Mouse (Mus musculus) neural tube, embryonic 11.5 days (tissue): ENCODE results near the gene Spem1. TPM values are rescaled to one million over a fixed set of nuclear protein-coding genes. Genes with fewer than 3 reads are reported as not detected.

Experiments
- ATAC-seq: fragments of 200-750 bp; cut with Nextera tagmentation; 2 replicates; pipeline ENCODE4 v1.8.0; 2017; ENCODE audit warnings: moderate number of reproducible peaks, mild to moderate bottlenecking, moderate TSS enrichment, moderate library complexity; ENCODE audit not compliant: insufficient read depth, low FRiP score, low TSS enrichment
- DNase-seq: peaks from one replicate; pipeline ENCODE4 v3.0.0-alpha.2; 2015; ENCODE audit warnings: low spot score
- H3K27ac ChIP-seq: fragments of 300-500 bp; sonication (generic); 2 replicates; pipeline ENCODE4 v1.5.1; 2014; ENCODE audit warnings: low read depth, mild to moderate bottlenecking, low read length
- H3K27me3 ChIP-seq: fragments of 300-500 bp; sonication (generic); 2 replicates; pipeline ENCODE4 v1.6.1; 2014; ENCODE audit warnings: mild to moderate bottlenecking, low read length, mixed read lengths; ENCODE audit not compliant: control insufficient read depth, insufficient read depth
- H3K36me3 ChIP-seq: fragments of 300-500 bp; sonication (generic); 2 replicates; pipeline ENCODE4 v1.6.1; 2014; ENCODE audit warnings: mild to moderate bottlenecking, low read length, moderate library complexity, mixed read lengths; ENCODE audit not compliant: control insufficient read depth, insufficient read depth
- H3K4me1 ChIP-seq: fragments of 300-500 bp; sonication (generic); 2 replicates; pipeline ENCODE4 v1.6.1; 2014; ENCODE audit warnings: low read length, mixed read lengths; ENCODE audit not compliant: control insufficient read depth, insufficient read depth
- H3K4me2 ChIP-seq: fragments of 300-500 bp; sonication (generic); 2 replicates; pipeline ENCODE4 v1.6.1; 2014; ENCODE audit warnings: low read depth, mild to moderate bottlenecking, moderate library complexity
- H3K4me3 ChIP-seq: fragments of 300-500 bp; sonication (generic); 2 replicates; pipeline ENCODE4 v1.5.1; 2014; ENCODE audit warnings: low read depth, low read length
- H3K9ac ChIP-seq: fragments of 300-500 bp; sonication (generic); 2 replicates; pipeline ENCODE4 v1.6.1; 2014; ENCODE audit warnings: mild to moderate bottlenecking, low read length
- H3K9me3 ChIP-seq: fragments of 300-500 bp; sonication (generic); 2 replicates; pipeline ENCODE4 v1.6.1; 2016; ENCODE audit warnings: low read length; ENCODE audit not compliant: control insufficient read depth
- WGBS: fragments of 180-500 bp; shearing (Covaris S2); extraction: QIAGEN DNeasy Blood & Tissue Kit; methylation state at CpG from one replicate; pipeline ENCODE4 v1.1.7; 2014; 5-methylcytosine and 5-hydroxymethylcytosine counted together
- polyA plus RNA-seq: library from polyadenylated mRNA; unstranded; fragments of >200 nt; fragmentation: Nextera tagmentation; extraction: Ambion mirVana; gene quantifications from 2 replicates; pipeline ENCODE4 v1.2.1, GENCODE M21; 2014

Gene Spem1
- polyA plus RNA-seq, 1 experiment from 2014 or later, result not detected

- ATAC-seq, result no peak
- Histone ChIP-seq H3K36me3 (no peaks in the 10 kb centered on the region), H3K9me3 (no peaks in the 10 kb centered on the region), H3K4me3 (no peak overlapping the region), H3K27ac (no peak overlapping the region), H3K27me3 (no peaks in the 10 kb centered on the region), H3K4me2 (no peak overlapping the region), H3K4me1 (no peaks in the 10 kb centered on the region), H3K9ac (no peak overlapping the region)
- no peak for DNase-seq
- WGBS, result 40% methylated on average over 15 of the region's 15 CpGs
Observed at GRCm38 (mm10) chr11:69784793-69785272, 37.1 kb downstream of the Spem1 start.

- ATAC-seq (no peak), DNase-seq (no peak)
- Histone ChIP-seq H3K36me3 (no peaks in the 10 kb centered on the region), H3K9ac (no peak overlapping the region), H3K4me3 (no peak overlapping the region), H3K27ac (no peak overlapping the region), H3K27me3 (peaks cover 10% of the 10 kb centered on the region; the same call in 1 of the 2 replicates), H3K4me2 (no peak overlapping the region), H3K9me3 (no peaks in the 10 kb centered on the region), H3K4me1 (no peaks in the 10 kb centered on the region; the same call in 1 of the 2 replicates)
- WGBS, result 31% methylated on average over 4 of the region's 4 CpGs
Observed at GRCm38 (mm10) chr11:69781828-69782227, 40.2 kb downstream of the Spem1 start.

GRCm38 (mm10) chr11:69778985-69779384, 43.0 kb downstream of the Spem1 start:
- H3K36me3 ChIP-seq, result no peaks in the 10 kb centered on the region
- no peak overlapping the region for H3K9ac ChIP-seq
- H3K4me1 ChIP-seq, result no peaks in the 10 kb centered on the region; the same call in 1 of the 2 replicates
- H3K4me2 ChIP-seq, result no peak overlapping the region
- peaks cover 10% of the 10 kb centered on the region; the same call in 1 of the 2 replicates for H3K27me3 ChIP-seq
- 52% methylated on average over 7 of the region's 7 CpGs for WGBS
- no peaks in the 10 kb centered on the region for H3K9me3 ChIP-seq
- DNase-seq (no peak), ATAC-seq (no peak)
- no peak overlapping the region for H3K4me3 ChIP-seq
- no peak overlapping the region for H3K27ac ChIP-seq

- Histone ChIP-seq H3K9me3 (no peaks in the 10 kb centered on the region), H3K4me1 (no peaks in the 10 kb centered on the region; the same call in 1 of the 2 replicates), H3K9ac (no peak overlapping the region; the same call in 1 of the 2 replicates), H3K4me2 (no peak overlapping the region), H3K27me3 (peaks cover 10% of the 10 kb centered on the region; the same call in 1 of the 2 replicates), H3K4me3 (no peak overlapping the region), H3K27ac (no peak overlapping the region), H3K36me3 (no peaks in the 10 kb centered on the region)
- WGBS, result 70% methylated on average over 23 of the region's 23 CpGs
- DNase-seq, result no peak
- no peak for ATAC-seq
Observed at GRCm38 (mm10) chr11:69778258-69778982, 43.6 kb downstream of the Spem1 start.

GRCm38 (mm10) chr11:69777504-69778257, 44.3 kb downstream of the Spem1 start:
- DNase-seq (no peak), ATAC-seq (no peak)
- Histone ChIP-seq H3K9me3 (no peaks in the 10 kb centered on the region), H3K27me3 (peaks cover 10% of the 10 kb centered on the region; the same call in 1 of the 2 replicates), H3K36me3 (no peaks in the 10 kb centered on the region), H3K4me3 (no peak overlapping the region), H3K27ac (no peak overlapping the region), H3K4me1 (no peaks in the 10 kb centered on the region; the same call in 1 of the 2 replicates), H3K9ac (no peak overlapping the region; the same call in 1 of the 2 replicates), H3K4me2 (no peak overlapping the region)
- WGBS, result 69% methylated on average over 26 of the region's 26 CpGs

- H3K27me3 ChIP-seq, result peaks cover 10% of the 10 kb centered on the region; the same call in 1 of the 2 replicates
- H3K4me1 ChIP-seq, result no peaks in the 10 kb centered on the region; the same call in 1 of the 2 replicates
- H3K9ac ChIP-seq, result no peak overlapping the region
- H3K4me2 ChIP-seq, result no peak overlapping the region
- WGBS, result 85% methylated on average over 20 of the region's 20 CpGs
- H3K27ac ChIP-seq, result no peak overlapping the region
- no peak for ATAC-seq
- H3K9me3 ChIP-seq, result no peaks in the 10 kb centered on the region
- H3K4me3 ChIP-seq, result no peak overlapping the region
- H3K36me3 ChIP-seq, result no peaks in the 10 kb centered on the region
- DNase-seq, result no peak
Observed at GRCm38 (mm10) chr11:69776488-69776887, 45.5 kb downstream of the Spem1 start.

- H3K4me3 ChIP-seq, result no peak overlapping the region
- no peaks in the 10 kb centered on the region for H3K36me3 ChIP-seq
- 61% methylated on average over 10 of the region's 10 CpGs for WGBS
- no peaks in the 10 kb centered on the region; the same call in 1 of the 2 replicates for H3K4me1 ChIP-seq
- ATAC-seq (no peak), DNase-seq (no peak)
- H3K27ac ChIP-seq, result no peak overlapping the region
- H3K27me3 ChIP-seq, result peaks cover 10% of the 10 kb centered on the region; the same call in 1 of the 2 replicates
- H3K9ac ChIP-seq, result no peak overlapping the region
- H3K9me3 ChIP-seq, result no peaks in the 10 kb centered on the region
- H3K4me2 ChIP-seq, result no peak overlapping the region
Observed at GRCm38 (mm10) chr11:69775716-69776115, 46.3 kb downstream of the Spem1 start.

GRCm38 (mm10) chr11:69774961-69775360, 47.0 kb downstream of the Spem1 start:
- WGBS, result 60% methylated on average over 5 of the region's 5 CpGs
- no peak for ATAC-seq

More at GRCm38 (mm10) chr11:69774961-69775360, 47.0 kb downstream of the Spem1 start:
- Histone ChIP-seq H3K36me3 (no peaks in the 10 kb centered on the region), H3K27me3 (peaks cover 10% of the 10 kb centered on the region; the same call in 1 of the 2 replicates), H3K27ac (no peak overlapping the region), H3K4me1 (no peaks in the 10 kb centered on the region; the same call in 1 of the 2 replicates), H3K4me2 (no peak overlapping the region), H3K9me3 (no peaks in the 10 kb centered on the region), H3K4me3 (no peak overlapping the region), H3K9ac (no peak overlapping the region)
- DNase-seq, result no peak
